Mouse (Mus musculus) testis, adult 2 months (tissue): Measurements from ENCODE around the gene 2210016L21Rik. TPM values are rescaled to one million over a fixed set of nuclear protein-coding genes. Genes with fewer than 3 reads are reported as not detected.

Source experiments
- H3K27ac ChIP-seq: fragments of 200-500 bp; 2 replicates; pipeline ENCODE4 v1.5.1; 2012; ENCODE audit warnings: low read depth, low read length; ENCODE audit not compliant: control insufficient read depth, insufficient read depth
- H3K27me3 ChIP-seq: fragments of 200-500 bp; 2 replicates; pipeline ENCODE4 v1.6.1; 2012; ENCODE audit warnings: mild to moderate bottlenecking, low read length, moderate library complexity; ENCODE audit not compliant: control insufficient read depth, insufficient read depth
- H3K36me3 ChIP-seq: fragments of 200-500 bp; 2 replicates; pipeline ENCODE4 v1.6.1; 2012; ENCODE audit warnings: mild to moderate bottlenecking, low read length; ENCODE audit not compliant: control insufficient read depth, insufficient read depth
- H3K4me1 ChIP-seq: fragments of 200-500 bp; 2 replicates; pipeline ENCODE4 v1.6.1; 2012; ENCODE audit warnings: low read length; ENCODE audit not compliant: control insufficient read depth, insufficient read depth
- H3K4me3 ChIP-seq: fragments of 200-500 bp; 2 replicates; pipeline ENCODE4 v1.5.1; 2012; ENCODE audit warnings: low read depth, mild to moderate bottlenecking, low read length, moderate library complexity, mixed read lengths; ENCODE audit not compliant: control insufficient read depth
- CTCF ChIP-seq: fragments of 200-500 bp; IDR thresholded peaks from 2 replicates; pipeline ENCODE4 v1.5.1; 2012; ENCODE audit warnings: low read depth, mild to moderate bottlenecking, inconsistent platforms, low read length, moderate library complexity; ENCODE audit not compliant: control insufficient read depth, insufficient read depth, insufficient replicate concordance
- POLR2A ChIP-seq: fragments of 200-500 bp; IDR thresholded peaks from 2 replicates; pipeline ENCODE4 v1.6.1; 2012; ENCODE audit warnings: low read depth, mild to moderate bottlenecking, inconsistent platforms, low read length, moderate library complexity; ENCODE audit not compliant: control insufficient read depth
- polyA plus RNA-seq: library from polyadenylated mRNA; depleted of rRNA; stranded (reverse); fragments of >200 nt; gene quantifications from 2 replicates; pipeline ENCODE4 v1.2.3, GENCODE M21; 2012

The 2210016L21Rik gene
- polyA plus RNA-seq, 1 experiment, result 3.9 TPM

- no peak overlapping the region for H3K27ac ChIP-seq
- no peaks in the 10 kb centered on the region for H3K4me1 ChIP-seq
- H3K4me3 ChIP-seq, result no peak overlapping the region
- no peak for TF ChIP-seq POLR2A
- H3K36me3 ChIP-seq, result no peaks in the 10 kb centered on the region
- no peaks in the 10 kb centered on the region for H3K27me3 ChIP-seq
Observed at GRCm38 (mm10) chr5:114968651-114969050, 26.7 kb downstream of the 2210016L21Rik start.

- Histone ChIP-seq H3K27me3 (no peaks in the 10 kb centered on the region), H3K36me3 (no peaks in the 10 kb centered on the region), H3K27ac (no peak overlapping the region), H3K4me1 (no peaks in the 10 kb centered on the region), H3K4me3 (no peak overlapping the region)
- TF ChIP-seq POLR2A (no peak), CTCF (no peak)
Observed at GRCm38 (mm10) chr5:114969064-114969463, 27.1 kb downstream of the 2210016L21Rik start.

GRCm38 (mm10) chr5:114969609-114970215, 27.8 kb downstream of the 2210016L21Rik start:
- TF ChIP-seq CTCF, result no peak
- TF ChIP-seq POLR2A, result no peak
- Histone ChIP-seq H3K4me1 (no peaks in the 10 kb centered on the region), H3K36me3 (no peaks in the 10 kb centered on the region), H3K4me3 (no peak overlapping the region), H3K27me3 (no peaks in the 10 kb centered on the region), H3K27ac (no peak overlapping the region)

DNA sequence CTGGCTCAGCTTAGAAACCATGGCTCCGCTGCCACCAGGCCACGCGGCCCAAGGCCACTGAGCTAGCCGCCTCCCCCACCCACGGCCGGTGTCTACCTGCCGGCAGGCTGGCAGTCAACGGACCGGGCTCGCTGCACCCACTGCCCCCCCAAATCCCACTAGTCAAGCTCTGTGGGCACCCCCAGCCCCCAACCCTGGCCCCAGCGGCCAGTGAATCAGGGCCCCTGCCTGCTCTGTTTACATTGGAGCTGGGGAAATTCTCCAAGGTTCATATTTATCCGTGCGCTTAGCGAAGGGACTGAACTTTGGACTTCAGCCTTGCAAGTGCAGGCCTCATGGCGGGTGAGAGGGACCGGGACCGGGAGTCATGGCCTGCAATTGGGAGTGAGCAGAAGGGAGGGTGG, 28.9 kb downstream of the 2210016L21Rik start, which contains the start of gene Hnf1a:
Gene Hnf1a, minus strand, starts transcription at position 271 of the 404 bp plus-strand sequence.
- H3K27me3 ChIP-seq, result no peaks in the 10 kb centered on the region
- TF ChIP-seq POLR2A (no peak), CTCF (no peak)
- no peaks in the 10 kb centered on the region for H3K4me1 ChIP-seq
- H3K4me3 ChIP-seq, result no peak within 1 kb of the TSS
- no peak within 1 kb of the TSS for H3K27ac ChIP-seq
- H3K36me3 ChIP-seq, result no peaks in the 10 kb centered on the region

DNA sequence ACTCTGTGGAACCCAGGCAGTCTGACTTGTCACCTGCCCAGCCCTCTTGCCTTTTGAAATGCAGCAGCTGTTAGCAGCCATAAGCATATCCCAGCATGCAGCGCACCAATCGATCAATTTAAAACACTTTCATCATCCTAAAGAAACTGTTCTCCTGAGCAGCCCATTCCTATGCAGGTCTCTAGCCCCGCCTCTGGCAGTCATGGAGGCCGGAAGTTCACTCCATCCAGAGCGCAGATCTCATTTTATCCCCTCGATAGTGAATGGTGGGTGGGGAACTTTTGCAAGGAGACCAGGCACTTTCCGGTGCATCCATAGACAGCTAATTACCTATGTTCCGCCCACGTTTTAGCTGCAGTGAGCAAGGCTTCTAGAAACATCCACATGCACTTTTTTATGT, 30.2 kb downstream of the 2210016L21Rik start:
- H3K27me3 ChIP-seq, result no peaks in the 10 kb centered on the region
- H3K4me1 ChIP-seq, result no peaks in the 10 kb centered on the region
- no peak overlapping the region for H3K27ac ChIP-seq
- no peak for TF ChIP-seq POLR2A
- no peak for TF ChIP-seq CTCF
- H3K36me3 ChIP-seq, result no peaks in the 10 kb centered on the region
- H3K4me3 ChIP-seq, result no peak overlapping the region

DNA sequence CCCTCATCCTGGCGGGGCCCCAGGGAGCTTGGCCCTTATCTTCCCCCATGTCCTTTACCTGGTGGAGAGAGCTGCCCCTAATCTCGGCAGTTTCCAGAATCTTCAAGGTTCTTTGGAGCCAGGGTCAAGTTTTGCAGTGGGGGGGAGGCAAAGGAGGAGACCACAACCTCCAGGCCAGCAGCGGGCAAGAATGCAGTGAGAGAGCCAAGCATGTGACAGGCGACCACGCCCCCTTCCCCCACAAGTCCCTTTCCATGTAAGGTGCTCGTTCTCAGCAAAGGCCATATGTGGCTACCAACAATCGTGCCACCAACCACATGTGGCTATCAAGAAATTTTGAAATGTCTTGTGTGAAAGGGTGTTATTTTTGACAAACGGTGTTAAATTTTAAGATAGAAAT, 31.2 kb downstream of the 2210016L21Rik start:
- Histone ChIP-seq H3K4me1 (no peaks in the 10 kb centered on the region), H3K4me3 (no peak overlapping the region), H3K36me3 (no peaks in the 10 kb centered on the region), H3K27ac (no peak overlapping the region), H3K27me3 (no peaks in the 10 kb centered on the region)
- TF ChIP-seq POLR2A, result no peak
- no peak for TF ChIP-seq CTCF

DNA sequence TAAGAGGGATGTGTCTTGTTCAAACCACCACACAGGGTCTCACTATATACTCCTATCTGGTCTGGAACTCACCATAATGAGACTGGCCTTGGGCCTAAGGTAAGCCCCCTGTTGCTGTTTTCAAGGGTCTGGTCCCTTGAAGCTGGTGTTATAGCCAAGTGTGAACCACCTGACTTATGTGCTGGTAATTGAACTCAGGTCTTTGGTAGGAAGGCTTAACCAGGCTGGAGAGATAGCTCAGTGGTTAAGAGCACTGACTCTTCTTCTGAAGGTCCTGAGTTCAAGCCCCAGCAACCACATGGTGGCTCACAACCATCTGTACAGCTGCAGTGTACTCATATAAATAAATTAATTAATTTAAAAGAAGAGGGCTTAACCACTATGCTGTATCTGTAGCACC, 35.0 kb downstream of the 2210016L21Rik start:
- Histone ChIP-seq H3K27ac (no peak overlapping the region), H3K36me3 (no peaks in the 10 kb centered on the region), H3K4me3 (no peak overlapping the region), H3K4me1 (peaks cover 10% of the 10 kb centered on the region), H3K27me3 (no peaks in the 10 kb centered on the region)
- TF ChIP-seq CTCF, result no peak
- no peak for TF ChIP-seq POLR2A

DNA sequence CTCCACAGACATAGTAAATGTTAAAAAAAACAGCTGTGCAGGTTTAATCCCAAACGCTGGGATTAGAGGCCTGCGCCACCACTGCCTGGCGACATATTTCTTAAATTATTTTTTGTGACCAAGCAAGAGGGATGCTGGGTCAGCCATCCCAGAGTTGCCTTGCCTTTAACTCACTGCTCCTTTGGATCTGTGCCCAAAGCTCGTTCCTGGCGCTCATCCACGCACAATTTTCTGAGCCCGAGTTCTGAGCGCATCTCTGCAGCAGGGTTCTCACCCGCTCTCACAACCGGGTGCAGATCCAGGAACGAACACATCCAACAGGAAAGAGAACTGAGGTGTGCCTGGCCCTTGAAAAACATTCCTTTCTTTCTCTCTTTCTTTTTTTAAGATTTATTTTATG, 36.5 kb downstream of the 2210016L21Rik start:
- TF ChIP-seq CTCF (no peak), POLR2A (no peak)
- no peaks in the 10 kb centered on the region for H3K36me3 ChIP-seq
- H3K27me3 ChIP-seq, result no peaks in the 10 kb centered on the region
- H3K27ac ChIP-seq, result no peak overlapping the region
- peaks cover 10% of the 10 kb centered on the region for H3K4me1 ChIP-seq
- no peak overlapping the region for H3K4me3 ChIP-seq
